Comparison of ENCODE assay signal across 9 mouse cellular contexts in genomic region chr12:95698556-95698955, GRCm38 (mm10). TPM values are rescaled to one million over a fixed set of nuclear protein-coding genes. Genes with fewer than 3 reads are reported as not detected.
DNase-seq lines count a peak whose midpoint lies in the region; ATAC-seq and TF ChIP-seq lines count a peak whose summit lies in the region.
"Had no signal": no experiment of that assay in that cellular context is flagged by ENCODE, and none has a peak within 500 bp of the region (broad histone marks: within the 10 kb centered on the region; RNA-seq: fewer than 3 reads in every experiment).

No protein-coding gene starts in this region.

- TF ChIP-seq CTCF in liver, postnatal 0 days (IDR thresholded peaks at IDR 0.05; ENCODE audit: low read depth) = peak; percentile 40

- H3K4me3 ChIP-seq in heart, embryonic 15.5 days = peak overlapping the region; percentile 95
- H3K4me3 ChIP-seq in forebrain, embryonic 12.5 days (replicated peaks) = peak overlapping the region; percentile 70
- H3K4me3 ChIP-seq in liver, postnatal 0 days (ENCODE audit: low read depth, low read length) = no peak overlapping the region
- H3K4me3 ChIP-seq: liver, embryonic 15.5 days had no signal

- DNase-seq in heart, postnatal 4 days = no peak
- peak; percentile 62 for DNase-seq in NIH3T3 (ENCODE audit: low read depth)
- no peak for DNase-seq in liver, postnatal 0 days
- no peak for DNase-seq in adrenal gland, postnatal 14 days
- DNase-seq in thymus, adult 18-20 months = no peak
- DNase-seq in layer of hippocampus, postnatal 14 days (ENCODE audit: low spot score in 2 of 2) = no peak

- no peaks in the 10 kb centered on the region for H3K36me3 ChIP-seq in heart, embryonic 15.5 days
- no peaks in the 10 kb centered on the region for H3K36me3 ChIP-seq in forebrain, embryonic 12.5 days (replicated peaks)
- H3K36me3 ChIP-seq in liver, postnatal 0 days (replicated peaks; ENCODE audit: insufficient read depth, low read length) = no peaks in the 10 kb centered on the region
- H3K36me3 ChIP-seq: liver, embryonic 15.5 days had no signal

- H3K9me3 ChIP-seq in heart, embryonic 15.5 days (replicated peaks) = no peaks in the 10 kb centered on the region
- no peaks in the 10 kb centered on the region for H3K9me3 ChIP-seq in forebrain, embryonic 12.5 days
- H3K9me3 ChIP-seq in liver, postnatal 0 days (ENCODE audit: low read length) = no peaks in the 10 kb centered on the region
- H3K9me3 ChIP-seq: liver, embryonic 15.5 days had no signal

- H3K27me3 ChIP-seq in heart, embryonic 15.5 days = no peaks in the 10 kb centered on the region
- H3K27me3 ChIP-seq in forebrain, embryonic 12.5 days = peaks cover 8% of the 10 kb centered on the region
- H3K27me3 ChIP-seq in liver, postnatal 0 days (ENCODE audit: insufficient read depth, low read length) = peaks cover 42% of the 10 kb centered on the region

- no peak overlapping the region for H3K9ac ChIP-seq in heart, embryonic 15.5 days
- no peak overlapping the region for H3K9ac ChIP-seq in forebrain, embryonic 12.5 days
- no peak overlapping the region for H3K9ac ChIP-seq in liver, postnatal 0 days (replicated peaks)
- H3K9ac ChIP-seq: liver, embryonic 15.5 days had no signal

- 40% methylated on average over 1 of the region's 1 CpGs for WGBS in heart, embryonic 15.5 days
- 74% methylated on average over 1 of the region's 1 CpGs for WGBS in forebrain, embryonic 12.5 days
- WGBS in liver, postnatal 0 days (ENCODE audit: insufficient replicate concordance) = 48% methylated on average over 1 of the region's 1 CpGs

- no peak for TF ChIP-seq EP300 in liver, postnatal 0 days (IDR thresholded peaks at IDR 0.05; ENCODE audit: low read depth)

- peaks cover 34% of the 10 kb centered on the region for H3K4me1 ChIP-seq in heart, embryonic 15.5 days (replicated peaks)
- H3K4me1 ChIP-seq in forebrain, embryonic 12.5 days = peaks cover 34% of the 10 kb centered on the region
- H3K4me1 ChIP-seq in liver, postnatal 0 days (ENCODE audit: insufficient read depth) = peaks cover 3% of the 10 kb centered on the region; the same call in 1 of the 2 replicates
- H3K4me1 ChIP-seq: liver, embryonic 15.5 days had no signal

- H3K4me2 ChIP-seq in heart, embryonic 15.5 days = peak overlapping the region; percentile 93
- H3K4me2 ChIP-seq in forebrain, embryonic 12.5 days = peak overlapping the region; percentile 74
- H3K4me2 ChIP-seq in liver, postnatal 0 days (ENCODE audit: low read depth, low read length) = no peak overlapping the region
- H3K4me2 ChIP-seq: liver, embryonic 15.5 days had no signal

- H3K27ac ChIP-seq in heart, embryonic 15.5 days = 0 out of 2 replicates have a peak overlapping the region, but pooled peaks have one; percentile 6
- H3K27ac ChIP-seq in forebrain, embryonic 12.5 days = no peak overlapping the region
- no peak overlapping the region for H3K27ac ChIP-seq in liver, postnatal 0 days (ENCODE audit: low read depth)
- H3K27ac ChIP-seq: liver, embryonic 15.5 days had no signal

- no peak for ATAC-seq in heart, embryonic 15.5 days (replicated peaks; ENCODE audit: insufficient number of reproducible peaks, insufficient read depth, low FRiP score, low read depth)
- no peak for ATAC-seq in forebrain, embryonic 12.5 days (ENCODE audit: low FRiP score)
- ATAC-seq in liver, postnatal 0 days = no peak

RNA-seq across cellular contexts. Expression of gene Flrt2, which starts 6.5 kb away (rescaled TPM):
- polyA plus RNA-seq in heart, embryonic 15.5 days (2015; fragmentation: Nextera tagmentation; extraction: Ambion mirVana) = 19.2 and 24.9 TPM in 2 replicates
- total RNA-seq in heart, postnatal 4 days (2021) = 10 to 100 TPM; 19.0 to 20.1 TPM
- 26.0 and 29.6 TPM in 2 replicates for polyA plus RNA-seq in forebrain, embryonic 12.5 days (2016; fragmentation: Nextera tagmentation; extraction: Ambion mirVana)
- 0.46 and 0.48 TPM in 2 replicates for polyA plus RNA-seq in liver, postnatal 0 days (2015; fragmentation: Nextera tagmentation; extraction: Ambion mirVana)
- total RNA-seq in adrenal gland, postnatal 14 days (2021) = 13.2 and 15.8 TPM in 2 replicates
- total RNA-seq in layer of hippocampus, postnatal 14 days (2021) = 10 to 100 TPM; 39.9 to 41.2 TPM
